Mouse (Mus musculus) spleen, adult 2 months (tissue): ENCODE measurements around the gene Hacd2.

ENCODE experiments used
- CTCF ChIP-seq: fragments of 200-500 bp; IDR thresholded peaks from 2 replicates; pipeline ENCODE4 v1.5.1; 2011; ENCODE audit warnings: mild to moderate bottlenecking, inconsistent platforms; ENCODE audit not compliant: insufficient read depth, insufficient read length, insufficient replicate concordance; ENCODE audit errors: extremely low read depth
- POLR2A ChIP-seq: fragments of 200-500 bp; IDR thresholded peaks from 2 replicates; pipeline ENCODE4 v1.6.1; 2011; ENCODE audit warnings: low read depth, low read length, inconsistent platforms

- TF ChIP-seq CTCF (no peak), POLR2A (no peak)
Measured at GRCm38 (mm10) chr16:35154245-35154640, 132.0 kb downstream of the Hacd2 start.
